Mouse (Mus musculus) adipocyte (in vitro differentiated cells): ENCODE measurements around the gene Inppl1.

Experiments used
- DNase-seq: peaks from one replicate; pipeline ENCODE4 v3.0.0-alpha.2; 2016; ENCODE audit warnings: low spot score

Gene Inppl1

DNA sequence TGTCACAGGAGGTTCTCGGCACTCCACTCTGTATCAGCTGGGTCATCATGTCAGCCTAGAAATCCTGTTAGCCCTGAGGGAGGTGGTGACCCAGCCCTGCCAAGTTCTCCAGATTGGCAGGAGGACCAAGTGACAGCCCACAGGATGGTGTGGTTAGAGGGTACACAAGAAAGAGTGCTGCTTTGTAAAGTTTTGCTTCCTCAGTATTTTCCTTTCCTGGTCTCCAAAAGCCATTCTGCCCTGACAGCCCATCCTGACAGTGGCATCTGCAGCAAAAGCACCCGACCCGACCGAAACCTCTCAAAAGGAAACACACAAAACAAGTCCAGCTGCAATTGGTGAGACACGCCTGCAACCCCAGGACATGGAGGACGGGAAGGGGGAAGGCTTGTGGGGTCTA is 6.2 kb upstream of the Inppl1 start:
- no peak for DNase-seq

DNA sequence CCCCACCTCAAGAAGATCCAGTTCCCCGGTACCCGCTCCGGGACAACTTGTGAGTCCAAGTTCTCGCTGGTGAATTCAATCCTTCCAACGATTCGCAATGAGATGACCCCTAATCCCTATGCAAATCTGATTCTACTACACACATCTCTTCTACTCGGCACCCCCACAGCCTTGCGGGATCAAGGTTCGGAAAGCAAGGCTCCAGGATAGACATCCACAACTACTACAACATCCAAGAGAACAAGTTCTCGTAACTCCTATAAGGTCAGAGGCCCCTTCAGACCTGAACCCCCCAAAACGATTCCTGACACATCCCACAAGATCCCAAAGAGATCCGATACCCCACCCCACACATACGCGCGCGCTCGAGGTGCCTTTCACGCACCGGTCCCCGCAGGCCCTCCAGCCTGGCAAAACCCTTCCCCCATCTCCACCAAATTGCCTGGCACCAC is 849 bp downstream of the Inppl1 start:
- DNase-seq: no peak

GRCm38 (mm10) chr7:101836271-101837153 is 1.5 kb downstream of the Inppl1 start:
- peak; percentile 73 for DNase-seq

DNA sequence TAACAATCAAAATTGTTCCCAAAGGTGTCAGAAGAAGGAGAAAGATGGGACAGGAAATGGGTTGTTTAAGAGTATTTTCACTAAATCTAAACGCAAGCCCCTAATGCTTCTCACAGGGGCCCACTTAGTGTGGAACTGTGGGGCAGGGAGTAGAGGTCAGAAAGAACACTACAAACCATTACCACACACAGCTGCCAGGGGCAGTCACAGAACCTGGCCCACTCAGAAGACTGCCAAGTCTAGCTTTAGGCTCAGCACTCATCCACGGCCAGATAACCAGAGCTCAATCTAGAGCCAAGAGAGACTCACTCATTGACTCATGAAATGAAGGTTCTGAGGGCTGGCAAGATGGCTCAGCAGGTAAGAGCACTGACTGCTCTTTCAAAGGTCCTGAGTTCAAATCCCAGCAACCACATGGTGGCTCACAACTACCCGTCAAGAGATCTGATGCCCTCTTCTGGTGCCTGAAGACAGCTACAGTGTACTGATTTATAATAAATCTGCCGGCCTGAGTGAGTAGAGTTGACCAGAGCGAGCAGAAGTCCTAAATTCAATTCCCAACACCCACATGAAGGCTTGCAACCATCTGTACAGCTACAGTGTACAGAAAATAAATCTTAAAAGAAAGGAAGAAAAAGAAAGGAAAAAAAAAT is 2.4 kb downstream of the Inppl1 start:
- DNase-seq: peak; percentile 50

- no peak for DNase-seq
These were observed 3.1 kb downstream of the Inppl1 start for GRCm38 (mm10) chr7:101834903-101835302.

DNA sequence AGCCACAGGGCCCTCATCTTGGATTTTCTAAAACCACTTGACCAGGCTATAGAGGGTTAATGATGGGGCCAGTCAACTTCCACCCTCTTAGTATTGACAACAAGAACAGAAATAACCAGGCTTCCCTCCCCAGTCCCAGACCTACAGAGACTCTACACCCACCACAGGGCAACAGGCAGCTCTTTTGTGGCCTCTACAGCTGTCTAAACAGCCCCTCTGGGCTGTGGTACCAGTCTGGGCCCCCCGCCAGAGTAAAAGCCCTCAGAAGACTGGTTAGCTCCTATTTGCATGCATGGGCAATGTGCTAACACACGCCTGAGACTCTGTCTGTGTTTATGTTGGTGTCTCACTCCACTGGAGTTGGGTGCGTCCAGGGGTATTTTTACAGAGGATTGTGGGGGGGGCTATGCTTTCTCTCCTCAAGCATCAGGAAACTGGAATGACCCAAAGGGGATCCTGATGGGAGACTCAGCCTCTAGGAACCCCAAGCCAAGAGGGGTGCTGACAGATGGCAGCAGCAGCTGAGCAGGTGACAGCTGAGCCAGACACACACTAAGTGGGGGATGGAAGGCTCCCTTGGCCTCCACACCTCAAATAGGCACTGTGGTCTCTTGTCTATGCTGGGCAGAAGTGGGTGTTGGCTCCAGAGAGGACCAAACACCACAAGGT is 4.0 kb downstream of the Inppl1 start:
- DNase-seq: no peak

GRCm38 (mm10) chr7:101833352-101833751 is 4.7 kb downstream of the Inppl1 start:
- no peak for DNase-seq

GRCm38 (mm10) chr7:101832372-101832771 is 5.7 kb downstream of the Inppl1 start:
- no peak for DNase-seq

- no peak for DNase-seq
These were observed 6.6 kb downstream of the Inppl1 start for GRCm38 (mm10) chr7:101831437-101831836.

GRCm38 (mm10) chr7:101830373-101830772 is 7.7 kb downstream of the Inppl1 start:
- no peak for DNase-seq

DNA sequence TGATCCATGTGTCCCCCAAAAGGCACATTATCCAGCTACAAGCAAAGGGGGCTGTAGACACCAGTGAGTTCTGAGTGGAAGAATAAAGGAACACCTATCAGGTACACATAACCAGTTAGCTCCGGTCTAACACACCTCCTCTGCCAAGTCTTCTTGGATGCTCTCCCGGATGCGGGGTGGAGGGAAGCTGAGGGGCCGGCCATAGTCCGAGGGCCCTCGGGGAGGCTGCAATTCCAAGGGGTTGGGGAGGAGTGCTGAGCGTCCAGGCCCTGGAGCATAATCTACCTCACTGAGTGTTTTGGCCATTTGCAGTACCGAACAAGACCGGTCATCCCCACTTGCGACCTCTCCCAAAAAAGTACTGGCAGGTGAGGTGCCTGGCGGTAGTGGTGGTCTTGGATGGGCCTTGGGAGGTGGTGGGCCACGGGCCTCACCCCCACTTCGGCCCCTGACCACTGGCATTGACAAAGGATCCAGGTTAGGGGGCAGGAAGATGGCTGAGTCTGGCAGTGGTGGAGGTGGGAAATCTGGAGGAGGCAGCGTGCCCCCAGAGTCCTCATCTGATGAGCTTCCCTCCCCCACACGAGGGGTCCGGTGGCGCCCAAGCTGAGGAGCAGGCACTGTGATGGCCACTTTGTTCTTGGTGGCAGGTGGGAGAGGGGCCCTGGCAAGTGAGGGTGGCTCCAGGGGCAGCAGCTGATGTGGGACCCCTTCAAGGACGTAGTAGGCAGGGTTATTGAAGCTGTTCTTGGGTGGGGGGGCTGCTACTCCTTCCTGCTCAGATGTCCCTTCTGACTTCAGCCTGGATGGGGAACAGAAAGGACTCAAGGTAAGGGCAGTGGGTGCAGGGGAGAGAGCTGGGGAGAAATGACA is 14.0 kb downstream of the Inppl1 start:
- no peak for DNase-seq

DNA sequence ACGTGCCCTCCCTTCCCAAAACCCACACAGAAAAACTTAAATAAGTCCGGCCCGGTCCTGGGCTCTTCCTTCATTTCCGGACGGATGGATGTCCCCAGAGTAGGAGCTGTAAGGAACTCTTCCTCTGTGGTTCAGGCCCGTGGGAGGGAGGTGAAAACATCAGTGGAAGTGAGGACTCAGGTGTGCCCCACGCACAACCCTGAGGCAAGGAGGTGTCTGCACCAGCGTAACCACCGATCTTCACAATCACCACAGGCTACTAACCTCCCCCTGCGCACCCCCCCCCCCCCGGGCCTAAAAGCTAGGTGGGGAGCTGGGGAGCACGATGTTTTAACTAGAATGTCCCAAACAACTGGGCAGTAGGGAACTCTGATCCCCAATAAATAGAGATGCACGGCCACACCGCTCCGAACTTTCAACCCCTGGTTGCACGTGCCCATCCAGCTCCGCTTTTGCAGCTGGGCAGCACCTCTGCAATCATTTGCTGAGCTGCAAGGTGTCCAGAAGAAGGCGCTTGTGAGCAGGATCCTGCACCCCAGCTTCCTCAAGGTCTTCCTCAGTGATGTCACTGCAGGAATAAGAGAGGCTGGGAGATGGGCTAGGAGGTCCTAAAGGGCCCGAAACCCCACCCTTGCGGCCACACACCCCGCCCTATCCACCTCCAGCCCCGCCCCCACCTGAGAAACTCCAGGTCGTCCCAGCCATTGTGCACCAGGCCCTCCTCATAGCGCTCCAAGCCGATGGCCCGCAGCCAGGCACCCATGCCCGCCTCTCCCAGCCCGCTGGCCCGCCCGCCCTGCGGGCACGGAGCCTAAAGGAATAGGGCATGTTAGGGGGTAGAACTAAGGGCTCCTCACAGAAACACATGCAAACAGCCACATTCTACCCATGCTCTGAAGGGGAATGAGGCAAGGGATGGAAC is 14.9 kb downstream of the Inppl1 start:
- DNase-seq: no peak

GRCm38 (mm10) chr7:101821571-101822501 is 16.2 kb downstream of the Inppl1 start:
- DNase-seq: no peak

GRCm38 (mm10) chr7:101820295-101821030 is 17.6 kb downstream of the Inppl1 start:
- no peak for DNase-seq

- DNase-seq: no peak
These were observed 20.1 kb downstream of the Inppl1 start, which contains the start of gene Phox2a for GRCm38 (mm10) chr7:101817861-101818401. Gene Phox2a, plus strand, starts transcription at chr7:101818313.

DNA sequence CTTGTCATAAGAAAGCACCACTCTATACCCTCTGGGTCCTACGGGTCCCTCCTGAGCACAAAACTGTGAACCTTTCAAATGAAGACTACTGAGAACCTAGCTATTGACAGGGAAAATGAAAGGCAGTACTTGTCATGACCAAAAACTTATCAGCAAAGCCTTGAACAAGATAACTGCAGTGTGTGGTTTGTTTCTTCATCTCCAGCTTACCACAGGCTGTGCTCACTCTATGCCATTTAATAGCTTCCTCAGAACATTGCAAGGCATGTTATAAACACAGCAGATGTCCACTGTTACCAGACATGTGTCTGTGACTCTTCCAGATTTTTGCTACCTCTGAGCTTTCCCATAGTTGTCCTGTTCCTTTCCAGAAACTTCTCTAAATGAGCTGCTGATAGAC is 61.0 kb downstream of the Inppl1 start:
- DNase-seq: no peak

DNA sequence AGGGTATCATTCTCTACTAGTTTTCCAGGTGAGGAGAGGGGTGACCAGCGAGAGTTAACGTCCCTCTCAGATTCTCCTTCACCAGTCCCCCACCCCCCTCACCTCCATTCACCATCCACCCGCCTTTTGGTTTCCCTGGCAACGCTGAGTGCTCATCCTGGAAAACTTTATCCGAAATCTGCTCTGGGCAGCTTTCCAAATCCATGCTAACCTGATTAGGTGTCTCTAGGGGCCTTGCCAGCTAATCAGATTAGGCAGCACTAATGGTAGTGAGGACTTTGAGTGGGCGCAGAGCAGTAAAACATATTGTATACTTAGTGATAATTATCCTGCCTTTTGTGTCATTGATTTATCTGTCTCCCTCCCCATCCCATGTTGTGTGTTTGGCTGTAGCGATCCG is 65.3 kb downstream of the Inppl1 start:
- no peak for DNase-seq
